9 mouse cellular contexts compared by ENCODE assay signal in the genomic region with DNA sequence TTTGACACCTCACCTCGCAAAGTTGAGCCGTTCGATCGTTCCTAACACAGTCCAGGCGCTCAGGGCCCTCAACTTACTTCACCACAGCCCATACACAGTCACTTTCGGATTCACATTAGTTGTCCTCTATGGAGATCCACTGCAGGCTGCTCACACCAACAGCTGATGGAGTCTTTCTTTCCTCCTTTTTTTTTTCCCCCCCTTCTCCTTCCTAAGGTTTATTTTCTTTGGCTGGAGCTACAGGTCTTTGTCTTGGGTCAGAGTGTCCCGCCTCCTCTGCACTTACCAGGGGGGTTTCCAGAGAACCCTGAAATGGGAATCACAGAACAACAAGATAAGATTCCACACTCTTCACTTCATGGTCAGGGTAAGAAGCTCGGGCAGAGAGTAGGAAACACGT. TPM values are rescaled to one million over a fixed set of nuclear protein-coding genes. Genes with fewer than 3 reads are reported as not detected.
DNase-seq lines count a peak whose midpoint lies in the region; ATAC-seq and TF ChIP-seq lines count a peak whose summit lies in the region.
"Had no signal": no experiment of that assay in that cellular context is flagged by ENCODE, and none has a peak within 500 bp of the region (broad histone marks: within the 10 kb centered on the region; RNA-seq: fewer than 3 reads in every experiment).

No protein-coding gene starts in this region.

- H3K27ac ChIP-seq in liver, adult 2 months (replicated peaks; ENCODE audit: insufficient read depth, low read depth, low read length) = peak overlapping the region; percentile 68
- no peak overlapping the region for H3K27ac ChIP-seq in embryonic facial prominence, embryonic 13.5 days
- no peak overlapping the region for H3K27ac ChIP-seq in hindbrain, embryonic 13.5 days
- no peak overlapping the region for H3K27ac ChIP-seq in midbrain, postnatal 0 days (ENCODE audit: low read depth, low read length)

- no peak for ATAC-seq in embryonic facial prominence, embryonic 13.5 days (ENCODE audit: insufficient number of reproducible peaks, insufficient read depth, low FRiP score, low TSS enrichment, low read depth)
- ATAC-seq in hindbrain, embryonic 13.5 days (ENCODE audit: low FRiP score) = no peak
- no peak for ATAC-seq in midbrain, postnatal 0 days (ENCODE audit: low FRiP score)

- peaks cover 3% of the 10 kb centered on the region; the same call in 1 of the 2 replicates for H3K36me3 ChIP-seq in liver, adult 2 months (ENCODE audit: control insufficient read depth, insufficient read depth, low read length)
- H3K36me3 ChIP-seq in embryonic facial prominence, embryonic 13.5 days = peaks cover 19% of the 10 kb centered on the region
- peaks cover 16% of the 10 kb centered on the region for H3K36me3 ChIP-seq in hindbrain, embryonic 13.5 days
- H3K36me3 ChIP-seq in midbrain, postnatal 0 days (ENCODE audit: insufficient read depth, low read length) = peaks cover 7% of the 10 kb centered on the region; the same call in 1 of the 2 replicates

- no peak for TF ChIP-seq CTCF in liver, adult 2 months (IDR thresholded peaks at IDR 0.05; ENCODE audit: low read depth, low read length)
- TF ChIP-seq CTCF in midbrain, postnatal 0 days (IDR thresholded peaks at IDR 0.05) = no peak

- H3K9me3 ChIP-seq in embryonic facial prominence, embryonic 13.5 days = no peaks in the 10 kb centered on the region
- H3K9me3 ChIP-seq in hindbrain, embryonic 13.5 days = no peaks in the 10 kb centered on the region
- no peaks in the 10 kb centered on the region for H3K9me3 ChIP-seq in midbrain, postnatal 0 days (ENCODE audit: low read length)

- H3K4me3 ChIP-seq in liver, adult 2 months (ENCODE audit: insufficient read depth, low read depth, low read length) = peak overlapping the region; percentile 51
- peak overlapping the region; percentile 18; the same call in 1 of the 2 replicates for H3K4me3 ChIP-seq in embryonic facial prominence, embryonic 13.5 days
- H3K4me3 ChIP-seq in hindbrain, embryonic 13.5 days = peak overlapping the region; percentile 87
- no peak overlapping the region for H3K4me3 ChIP-seq in midbrain, postnatal 0 days (ENCODE audit: low read depth, low read length)

- no peak for TF ChIP-seq POLR2A in liver, adult 2 months (IDR thresholded peaks at IDR 0.05; ENCODE audit: extremely low read depth, insufficient read depth, low read length)

- peak overlapping the region; percentile 75 for H3K9ac ChIP-seq in liver, adult 2 months (ENCODE audit: low read depth, low read length)
- H3K9ac ChIP-seq in embryonic facial prominence, embryonic 13.5 days = peak overlapping the region; percentile 44; the same call in 1 of the 2 replicates
- peak overlapping the region; percentile 72 for H3K9ac ChIP-seq in hindbrain, embryonic 13.5 days
- H3K9ac ChIP-seq in midbrain, postnatal 0 days (replicated peaks; ENCODE audit: low read length, poor library complexity, severe bottlenecking) = no peak overlapping the region

- peaks cover 39% of the 10 kb centered on the region for H3K4me1 ChIP-seq in liver, adult 2 months (ENCODE audit: control insufficient read depth, insufficient read depth, low read length)
- H3K4me1 ChIP-seq in embryonic facial prominence, embryonic 13.5 days = peaks cover 65% of the 10 kb centered on the region
- H3K4me1 ChIP-seq in hindbrain, embryonic 13.5 days (replicated peaks) = peaks cover 62% of the 10 kb centered on the region
- H3K4me1 ChIP-seq in midbrain, postnatal 0 days (ENCODE audit: insufficient read depth, low read length) = peaks cover 25% of the 10 kb centered on the region

- peaks cover 38% of the 10 kb centered on the region for H3K79me2 ChIP-seq in liver, adult 2 months (ENCODE audit: control insufficient read depth, insufficient read depth, low read length)

- WGBS in liver, adult 2 months = 12% methylated on average over 9 of the region's 9 CpGs
- WGBS in embryonic facial prominence, embryonic 13.5 days = 83% methylated on average over 9 of the region's 9 CpGs
- 82% methylated on average over 9 of the region's 9 CpGs for WGBS in hindbrain, embryonic 13.5 days
- 77% methylated on average over 9 of the region's 9 CpGs for WGBS in midbrain, postnatal 0 days

- H3K4me2 ChIP-seq in embryonic facial prominence, embryonic 13.5 days = peak overlapping the region; percentile 97
- peak overlapping the region; percentile 99 for H3K4me2 ChIP-seq in hindbrain, embryonic 13.5 days
- H3K4me2 ChIP-seq in midbrain, postnatal 0 days (ENCODE audit: low read depth, low read length, poor library complexity, severe bottlenecking) = peak overlapping the region; percentile 1; the same call in 1 of the 2 replicates

- peak; percentile 39 for DNase-seq in liver, adult 2 months (ENCODE audit: extremely low read depth, low read depth, low spot score)
- DNase-seq in liver = no peak
- DNase-seq in midbrain, postnatal 0 days (ENCODE audit: low spot score) = no peak
- DNase-seq in cerebellum, postnatal 14 days = no peak
- no peak for DNase-seq in spleen, adult 12 weeks (ENCODE audit: low spot score)
- DNase-seq in gastrocnemius, adult 18-20 months (ENCODE audit: low spot score) = no peak
- DNase-seq: gastrocnemius, postnatal 14 days had no signal

- H3K27me3 ChIP-seq in liver, adult 2 months (ENCODE audit: control insufficient read depth, insufficient read depth, low read length) = no peaks in the 10 kb centered on the region
- H3K27me3 ChIP-seq in embryonic facial prominence, embryonic 13.5 days = no peaks in the 10 kb centered on the region
- no peaks in the 10 kb centered on the region for H3K27me3 ChIP-seq in hindbrain, embryonic 13.5 days
- no peaks in the 10 kb centered on the region for H3K27me3 ChIP-seq in midbrain, postnatal 0 days (ENCODE audit: insufficient read depth, low read length)

RNA-seq across cellular contexts. Expression of gene Nfe2l1, which starts 1.9 kb away (rescaled TPM):
- 41.3 and 45.0 TPM in 2 replicates for total RNA-seq in liver, adult 2 months (2014; rRNA removed)
- 106 and 107 TPM in 2 replicates for polyA plus RNA-seq in liver, adult 2 months (2012; rRNA removed)
- polyA plus RNA-seq in embryonic facial prominence, embryonic 13.5 days (2015; fragmentation: Nextera tagmentation; extraction: Ambion mirVana) = 61.7 and 66.5 TPM in 2 replicates
- polyA plus RNA-seq in hindbrain, embryonic 13.5 days (2015; fragmentation: Nextera tagmentation; extraction: Ambion mirVana) = 69.8 and 72.6 TPM in 2 replicates
- 86.0 and 88.0 TPM in 2 replicates for total RNA-seq in midbrain, postnatal 0 days (2014; rRNA removed)
- 64.5 and 68.9 TPM in 2 replicates for polyA plus RNA-seq in midbrain, postnatal 0 days (2015; fragmentation: Nextera tagmentation; extraction: Ambion mirVana)
- total RNA-seq in gastrocnemius, adult 18-20 months (2021) = 100 to 1,000 TPM; 460 to 570 TPM

RNA-seq across cellular contexts. Expression of gene Copz2, which starts 21.8 kb away (rescaled TPM):
- total RNA-seq in liver, adult 2 months (2014; rRNA removed) = 17.2 and 20.7 TPM in 2 replicates
- 43.5 and 48.2 TPM in 2 replicates for polyA plus RNA-seq in liver, adult 2 months (2012; rRNA removed)
- polyA plus RNA-seq in embryonic facial prominence, embryonic 13.5 days (2015; fragmentation: Nextera tagmentation; extraction: Ambion mirVana) = 123 and 125 TPM in 2 replicates
- 27.3 and 31.7 TPM in 2 replicates for polyA plus RNA-seq in hindbrain, embryonic 13.5 days (2015; fragmentation: Nextera tagmentation; extraction: Ambion mirVana)
- total RNA-seq in midbrain, postnatal 0 days (2014; rRNA removed) = 12.7 and 12.9 TPM in 2 replicates
- 16.7 and 20.3 TPM in 2 replicates for polyA plus RNA-seq in midbrain, postnatal 0 days (2015; fragmentation: Nextera tagmentation; extraction: Ambion mirVana)
- 10 to 100 TPM; 26.7 to 27.7 TPM for total RNA-seq in gastrocnemius, adult 18-20 months (2021)

RNA-seq across cellular contexts. Expression of gene Cbx1, which starts 39.0 kb away (rescaled TPM):
- 16.0 and 16.8 TPM in 2 replicates for total RNA-seq in liver, adult 2 months (2014; rRNA removed)
- polyA plus RNA-seq in liver, adult 2 months (2012; rRNA removed) = 9.2 and 9.7 TPM in 2 replicates
- polyA plus RNA-seq in embryonic facial prominence, embryonic 13.5 days (2015; fragmentation: Nextera tagmentation; extraction: Ambion mirVana) = 164 and 170 TPM in 2 replicates
- polyA plus RNA-seq in hindbrain, embryonic 13.5 days (2015; fragmentation: Nextera tagmentation; extraction: Ambion mirVana) = 108 and 109 TPM in 2 replicates
- total RNA-seq in midbrain, postnatal 0 days (2014; rRNA removed) = 29.0 and 38.1 TPM in 2 replicates
- polyA plus RNA-seq in midbrain, postnatal 0 days (2015; fragmentation: Nextera tagmentation; extraction: Ambion mirVana) = 47.6 and 53.2 TPM in 2 replicates
- 10 to 100 TPM; 34.2 to 36.1 TPM for total RNA-seq in gastrocnemius, adult 18-20 months (2021)

RNA-seq across cellular contexts. Expression of gene Snx11, which starts 50.6 kb away (rescaled TPM):
- 6.3 and 7.5 TPM in 2 replicates for total RNA-seq in liver, adult 2 months (2014; rRNA removed)
- 7.8 and 8.1 TPM in 2 replicates for polyA plus RNA-seq in liver, adult 2 months (2012; rRNA removed)
- 23.5 TPM in 2 replicates for polyA plus RNA-seq in embryonic facial prominence, embryonic 13.5 days (2015; fragmentation: Nextera tagmentation; extraction: Ambion mirVana)
- 69.0 and 71.8 TPM in 2 replicates for polyA plus RNA-seq in hindbrain, embryonic 13.5 days (2015; fragmentation: Nextera tagmentation; extraction: Ambion mirVana)
- 61.6 and 61.9 TPM in 2 replicates for total RNA-seq in midbrain, postnatal 0 days (2014; rRNA removed)
- 36.6 and 38.9 TPM in 2 replicates for polyA plus RNA-seq in midbrain, postnatal 0 days (2015; fragmentation: Nextera tagmentation; extraction: Ambion mirVana)
- total RNA-seq in gastrocnemius, adult 18-20 months (2021) = 10 to 100 TPM in 1 of 2 experiments, 1 to 10 TPM in 1; 9.6 to 10.3 TPM

Comparison
In these comparisons a context has a peak if more than half of its experiments do, and no peak if none do; other contexts are left out.
1. H3K4me2 ChIP-seq: peak in every context shown above with its lines; median percentile 99 in hindbrain, embryonic 13.5 days; 97 in embryonic facial prominence, embryonic 13.5 days; 1 in midbrain, postnatal 0 days.